Mouse (Mus musculus): Measurements from ENCODE around the gene Fkbp4.

DNA sequence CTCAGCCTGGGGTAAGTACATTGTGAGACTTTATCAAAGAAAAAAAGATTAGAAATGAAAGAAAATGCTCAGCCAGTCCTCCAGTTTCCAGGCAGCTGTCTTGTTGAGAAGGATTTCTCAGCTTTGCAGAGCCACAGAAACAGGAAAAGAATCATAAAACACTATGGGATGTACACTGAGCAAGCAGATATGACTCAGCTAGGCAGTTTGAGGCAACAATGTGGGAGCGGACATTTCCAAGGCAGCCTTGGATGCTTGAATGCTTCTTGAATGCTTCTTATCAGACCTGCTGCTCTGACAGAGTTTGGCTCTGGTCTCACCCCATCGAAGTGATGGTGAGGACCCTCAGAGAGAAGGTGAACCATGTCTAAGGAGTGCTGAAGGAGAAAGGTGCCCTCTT, 17.4 kb downstream of the Fkbp4 start:
- no peak for TF ChIP-seq CTCF (IDR thresholded peaks at IDR 0.05; ENCODE audit: borderline replicate concordance, control insufficient read depth, extremely low read depth, insufficient read depth, low read length, poor library complexity)
- no peak for TF ChIP-seq POLR2A (IDR thresholded peaks at IDR 0.05; ENCODE audit: control insufficient read depth, extremely low read depth, insufficient read depth, low read length, poor library complexity)

All from thymus, adult 2 months (tissue).